Mouse (Mus musculus): ENCODE measurements around the gene Map6.

DNA sequence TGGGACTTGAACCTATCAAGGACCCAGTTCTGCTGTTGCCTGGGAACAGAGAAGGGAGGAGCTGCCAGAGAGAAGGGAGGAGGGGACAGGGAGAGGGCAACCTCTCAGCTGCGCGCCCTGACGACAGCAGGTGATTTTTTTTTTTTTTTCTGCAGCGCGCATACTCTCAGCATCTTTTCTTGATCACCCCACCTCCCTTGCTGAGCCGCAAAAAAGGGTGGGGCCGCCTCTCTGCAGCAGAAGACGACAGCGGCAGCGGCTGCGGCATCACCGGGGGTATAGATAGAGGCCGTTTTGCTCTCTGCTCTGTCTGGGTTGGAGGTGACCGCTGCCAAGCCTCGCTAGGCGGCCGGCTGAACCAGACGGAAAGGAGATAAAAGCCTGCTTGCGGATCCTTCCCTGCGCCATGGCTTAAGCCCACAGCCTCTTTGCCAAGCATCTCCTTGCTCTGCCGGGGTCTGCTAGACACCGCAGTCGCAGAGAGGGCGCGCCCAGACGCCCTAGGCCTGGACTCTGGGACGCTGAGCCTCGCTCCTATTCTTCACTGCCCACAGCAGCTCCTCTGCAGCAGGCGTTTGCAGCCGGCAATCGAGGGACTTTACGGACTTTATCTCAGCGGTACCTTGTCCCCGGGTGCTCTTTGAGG lies at the start of gene Map6:
- no peak for TF ChIP-seq CTCF (IDR thresholded peaks at IDR 0.05; ENCODE audit: borderline replicate concordance, insufficient read depth, low read length)
- no peak for TF ChIP-seq POLR2A (IDR thresholded peaks at IDR 0.05; ENCODE audit: low read depth, low read length)

All from embryonic fibroblast, embryonic 13.5 days (primary cell).